ENCODE assay signal across 15 mouse cellular contexts in the genomic region with DNA sequence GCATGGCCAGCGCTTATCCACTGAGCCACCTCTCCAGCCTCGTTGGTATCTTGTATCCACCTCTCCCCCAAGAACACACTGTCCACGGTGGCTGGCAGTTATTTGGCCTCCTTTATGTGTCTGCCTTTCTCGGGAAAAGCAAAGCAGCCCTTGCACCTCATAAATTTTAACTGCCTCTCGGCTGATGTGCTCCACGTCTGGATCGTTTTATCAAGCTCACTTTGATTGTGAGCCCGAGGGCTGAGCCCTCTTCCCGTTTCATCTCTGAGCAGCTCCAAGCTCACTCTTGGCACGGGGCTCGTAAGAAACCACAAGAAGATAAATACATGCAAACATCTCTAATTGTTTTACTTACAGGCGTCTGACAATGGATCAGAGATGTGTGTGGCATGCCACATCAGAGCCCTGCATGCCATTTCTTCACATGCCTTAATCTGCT.
DNase-seq lines count a peak whose midpoint lies in the region; ATAC-seq lines count a peak whose summit lies in the region.
"Had no signal": no experiment of that assay in that cellular context is flagged by ENCODE, and none has a peak within 500 bp of the region (broad histone marks: within the 10 kb centered on the region; RNA-seq: fewer than 3 reads in every experiment).

No protein-coding gene starts in this region.

- no peak for DNase-seq in neural tube, embryonic 11.5 days (ENCODE audit: low spot score)
- DNase-seq in neural tube, embryonic 10.5 days (ENCODE audit: extremely low spot score, low spot score): no peak
- DNase-seq in lung, postnatal 36 days: peak; percentile 27
- no peak for DNase-seq in heart, postnatal 4 days
- no peak for DNase-seq in right cerebral cortex, postnatal 25 days
- no peak for DNase-seq in T-cell, adult 2 months (ENCODE audit: low spot score)
- DNase-seq: cerebellum, adult 8-10 months; kidney, postnatal 10 days; right cerebral cortex, adult 18-20 months; thymus, adult 2 months had no signal

- H3K9ac ChIP-seq in forebrain, embryonic 15.5 days (replicated peaks): no peak overlapping the region
- H3K9ac ChIP-seq in forebrain, embryonic 16.5 days (replicated peaks; ENCODE audit: low read depth, low read length): no peak overlapping the region
- no peak overlapping the region for H3K9ac ChIP-seq in neural tube, embryonic 11.5 days (ENCODE audit: low read length)

- 36% methylated on average over 12 of the region's 12 CpGs for WGBS in forebrain, embryonic 15.5 days
- 39% methylated on average over 12 of the region's 12 CpGs for WGBS in forebrain, embryonic 16.5 days
- 34% methylated on average over 12 of the region's 12 CpGs for WGBS in neural tube, embryonic 11.5 days

- ATAC-seq in forebrain, embryonic 15.5 days (replicated peaks): no peak
- ATAC-seq in forebrain, embryonic 16.5 days: no peak
- ATAC-seq in neural tube, embryonic 11.5 days (ENCODE audit: insufficient read depth, low FRiP score, low TSS enrichment): 0 out of 2 replicates have a peak, but pooled peaks have one; percentile 16
- ATAC-seq: activated CD4-positive, CD25-positive, alpha-beta regulatory T cell, adult 4 months had no signal

- H3K9me3 ChIP-seq in forebrain, embryonic 15.5 days: no peaks in the 10 kb centered on the region
- H3K9me3 ChIP-seq in forebrain, embryonic 16.5 days (ENCODE audit: control insufficient read depth, low read length): no peaks in the 10 kb centered on the region
- no peaks in the 10 kb centered on the region for H3K9me3 ChIP-seq in neural tube, embryonic 11.5 days (ENCODE audit: control insufficient read depth, low read length)

- no peaks in the 10 kb centered on the region for H3K36me3 ChIP-seq in forebrain, embryonic 15.5 days
- H3K36me3 ChIP-seq in forebrain, embryonic 16.5 days (ENCODE audit: control insufficient read depth, insufficient read depth): no peaks in the 10 kb centered on the region
- H3K36me3 ChIP-seq in neural tube, embryonic 11.5 days (ENCODE audit: control insufficient read depth, insufficient read depth, low read length): no peaks in the 10 kb centered on the region

- peak overlapping the region; percentile 29; the same call in 1 of the 2 replicates for H3K27ac ChIP-seq in forebrain, embryonic 15.5 days (replicated peaks)
- H3K27ac ChIP-seq in forebrain, embryonic 16.5 days (ENCODE audit: low read length): no peak overlapping the region
- no peak overlapping the region for H3K27ac ChIP-seq in neural tube, embryonic 11.5 days (ENCODE audit: low read depth, low read length)
- H3K27ac ChIP-seq: left cerebral cortex, adult 2 months; macrophage had no signal

- H3K4me2 ChIP-seq in forebrain, embryonic 15.5 days (replicated peaks): no peak overlapping the region
- H3K4me2 ChIP-seq in forebrain, embryonic 16.5 days (ENCODE audit: low read length): no peak overlapping the region
- H3K4me2 ChIP-seq in neural tube, embryonic 11.5 days (ENCODE audit: low read depth): no peak overlapping the region

- H3K27me3 ChIP-seq in forebrain, embryonic 15.5 days: no peaks in the 10 kb centered on the region
- no peaks in the 10 kb centered on the region for H3K27me3 ChIP-seq in forebrain, embryonic 16.5 days (replicated peaks; ENCODE audit: control insufficient read depth, insufficient read depth, low read length)
- H3K27me3 ChIP-seq in neural tube, embryonic 11.5 days (ENCODE audit: control insufficient read depth, insufficient read depth, low read length): no peaks in the 10 kb centered on the region

- H3K4me3 ChIP-seq in forebrain, embryonic 15.5 days: no peak overlapping the region
- H3K4me3 ChIP-seq in forebrain, embryonic 16.5 days (replicated peaks; ENCODE audit: low read length): no peak overlapping the region
- no peak overlapping the region for H3K4me3 ChIP-seq in neural tube, embryonic 11.5 days (ENCODE audit: low read depth, low read length)
- H3K4me3 ChIP-seq: left cerebral cortex, adult 2 months had no signal

- H3K4me1 ChIP-seq in forebrain, embryonic 15.5 days: peaks cover 31% of the 10 kb centered on the region
- H3K4me1 ChIP-seq in forebrain, embryonic 16.5 days (replicated peaks; ENCODE audit: control insufficient read depth, insufficient read depth, low read length): peaks cover 17% of the 10 kb centered on the region
- 0 out of 2 replicates have a peak, but pooled peaks cover 4% of the 10 kb centered on the region for H3K4me1 ChIP-seq in neural tube, embryonic 11.5 days (ENCODE audit: control insufficient read depth, insufficient read depth, low read length)
